ENCODE assay signal across 28 mouse cellular contexts in the genomic region with DNA sequence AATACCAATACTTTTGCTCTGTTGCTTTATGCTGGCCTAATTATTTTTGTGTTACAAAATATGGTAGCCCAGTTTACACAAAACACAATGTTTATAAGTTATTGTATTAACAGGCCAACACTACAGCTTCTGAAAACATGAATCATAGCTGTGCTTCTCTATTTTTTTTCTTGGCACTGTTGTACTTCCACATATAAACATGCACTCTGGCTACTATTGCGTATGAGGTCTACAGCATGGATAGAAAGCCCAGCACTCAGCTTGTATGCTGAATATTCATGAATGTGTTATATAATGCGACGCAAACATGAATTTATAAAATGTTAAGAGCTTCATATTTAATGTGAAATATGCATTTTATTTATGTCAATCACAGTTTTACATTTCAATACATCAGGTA.
"Had no signal": no experiment of that assay in that cellular context is flagged by ENCODE, and none has a peak within 500 bp of the region (broad histone marks: within the 10 kb centered on the region; RNA-seq: fewer than 3 reads in every experiment).

No protein-coding gene starts in this region.

- ATAC-seq: forebrain, embryonic 13.5 days; forebrain, embryonic 14.5 days; forebrain, embryonic 15.5 days; forebrain, embryonic 16.5 days; forebrain, postnatal 0 days had no signal

- H3K36me3 ChIP-seq: embryonic facial prominence, embryonic 10.5 days; embryonic facial prominence, embryonic 12.5 days; embryonic facial prominence, embryonic 13.5 days; embryonic facial prominence, embryonic 15.5 days; forebrain, embryonic 10.5 days; forebrain, embryonic 12.5 days; forebrain, embryonic 15.5 days had no signal

- H3K27me3 ChIP-seq: embryonic facial prominence, embryonic 12.5 days; embryonic facial prominence, embryonic 13.5 days; embryonic facial prominence, embryonic 15.5 days; forebrain, embryonic 12.5 days; forebrain, embryonic 13.5 days; forebrain, embryonic 15.5 days had no signal

- H3K4me1 ChIP-seq: embryonic facial prominence, embryonic 10.5 days; embryonic facial prominence, embryonic 12.5 days; embryonic facial prominence, embryonic 13.5 days; embryonic facial prominence, embryonic 15.5 days; forebrain, embryonic 10.5 days; forebrain, embryonic 12.5 days; forebrain, embryonic 13.5 days; forebrain, embryonic 15.5 days had no signal

- H3K9me3 ChIP-seq: embryonic facial prominence, embryonic 10.5 days; embryonic facial prominence, embryonic 12.5 days; embryonic facial prominence, embryonic 13.5 days; embryonic facial prominence, embryonic 15.5 days; forebrain, embryonic 10.5 days; forebrain, embryonic 12.5 days; forebrain, embryonic 13.5 days; forebrain, embryonic 15.5 days had no signal

- H3K4me2 ChIP-seq: embryonic facial prominence, embryonic 12.5 days; embryonic facial prominence, embryonic 13.5 days; embryonic facial prominence, embryonic 15.5 days; forebrain, embryonic 12.5 days; forebrain, embryonic 13.5 days; forebrain, embryonic 15.5 days had no signal

- DNase-seq: cerebellum, adult 2 months; cerebellum, adult 8-10 months; cerebellum, adult 9-10 months; cerebellum, adult 9-11 months; cerebellum, postnatal 10 days; cerebellum, postnatal 14 days; cerebellum, postnatal 25 days; cerebellum, postnatal 36 days; embryo, embryonic 11 days; forebrain, postnatal 0 days; gastrocnemius, adult 2 months; gastrocnemius, postnatal 10 days; gastrocnemius, postnatal 14 days; gastrocnemius, postnatal 25 days; gastrocnemius, postnatal 36 days; heart, adult 11 months; heart, adult 18-20 months had no signal

- H3K4me3 ChIP-seq: embryonic facial prominence, embryonic 10.5 days; embryonic facial prominence, embryonic 12.5 days; embryonic facial prominence, embryonic 13.5 days; embryonic facial prominence, embryonic 15.5 days; erythroblast, embryonic 14.5 days; forebrain, embryonic 10.5 days; forebrain, embryonic 12.5 days; forebrain, embryonic 13.5 days; forebrain, embryonic 15.5 days; gastrocnemius, adult 2 months had no signal

- H3K9ac ChIP-seq: embryonic facial prominence, embryonic 12.5 days; embryonic facial prominence, embryonic 13.5 days; embryonic facial prominence, embryonic 15.5 days; forebrain, embryonic 12.5 days; forebrain, embryonic 13.5 days; forebrain, embryonic 15.5 days; forebrain, postnatal 0 days had no signal

- H3K27ac ChIP-seq: embryonic facial prominence, embryonic 10.5 days; embryonic facial prominence, embryonic 12.5 days; embryonic facial prominence, embryonic 13.5 days; embryonic facial prominence, embryonic 15.5 days; forebrain, embryonic 10.5 days; forebrain, embryonic 12.5 days; forebrain, embryonic 13.5 days; forebrain, embryonic 15.5 days; gastrocnemius, adult 2 months had no signal
